In the genomic region with DNA sequence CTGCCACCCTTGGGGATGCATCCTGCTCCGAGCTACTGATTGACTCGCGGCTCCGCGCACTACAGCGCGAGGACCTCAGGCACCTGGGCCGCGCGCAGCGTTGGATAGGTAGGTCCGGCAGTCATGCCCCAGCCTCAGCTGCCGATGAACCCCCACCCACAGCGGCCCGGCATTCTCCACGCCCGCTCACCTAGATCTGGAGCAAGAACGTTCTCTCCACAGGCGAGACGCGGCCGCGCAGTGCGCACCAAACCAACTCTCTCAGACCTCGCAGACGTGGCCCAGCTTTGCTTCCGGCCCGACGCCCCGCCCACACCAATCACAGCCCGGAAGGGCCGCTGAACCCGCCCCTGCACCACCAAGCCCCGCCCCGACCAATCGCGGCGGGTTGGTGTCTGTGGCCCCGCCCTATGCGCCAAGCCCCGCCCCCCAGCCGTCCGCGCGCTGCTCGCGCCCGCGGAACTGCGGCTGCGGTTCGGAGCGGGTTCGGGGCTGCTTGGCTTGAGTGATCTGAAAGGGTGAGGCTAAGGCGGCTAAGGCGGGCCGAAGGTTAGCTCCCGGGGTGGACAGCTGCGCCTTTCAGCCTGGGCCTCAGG, we compare ENCODE assay signal across 8 mouse cellular contexts. TPM values are rescaled to one million over a fixed set of nuclear protein-coding genes. Genes with fewer than 3 reads are reported as not detected.
DNase-seq lines count a peak whose midpoint lies in the region; ATAC-seq and TF ChIP-seq lines count a peak whose summit lies in the region.

A gene (minus strand): TSS at position 303 of the 596 bp plus-strand sequence.
A gene (plus strand): TSS at position 452 of the 596 bp plus-strand sequence.

- WGBS in hindbrain, postnatal 0 days, result under 1% methylated on average over 58 of the region's 59 CpGs

- ATAC-seq in hindbrain, postnatal 0 days, result peak; percentile 98
- peak; percentile 90 for ATAC-seq in megakaryocyte, adult 5-6 weeks (ENCODE audit: poor library complexity, severe bottlenecking)

- peaks cover 3% of the 10 kb centered on the region; the same call in 1 of the 2 replicates for H3K36me3 ChIP-seq in hindbrain, postnatal 0 days (ENCODE audit: insufficient read depth, low read length)

- peak within 1 kb of the TSS; percentile 99 for H3K4me2 ChIP-seq in hindbrain, postnatal 0 days (ENCODE audit: low read depth, low read length)

- peak within 1 kb of the TSS; percentile 73 for H3K4me3 ChIP-seq in hindbrain, postnatal 0 days (ENCODE audit: low read length)
- peak within 1 kb of the TSS; percentile 96 for H3K4me3 ChIP-seq in left cerebral cortex, adult 2 months

- no peak for TF ChIP-seq CTCF in hindbrain, postnatal 0 days (IDR thresholded peaks at IDR 0.05; ENCODE audit: low read depth)
- TF ChIP-seq CTCF in left cerebral cortex, adult 2 months (IDR thresholded peaks at IDR 0.05), result no peak

- peak within 1 kb of the TSS; percentile 70 for H3K9ac ChIP-seq in hindbrain, postnatal 0 days (replicated peaks; ENCODE audit: low read length)

- peak within 1 kb of the TSS; percentile 73 for H3K27ac ChIP-seq in hindbrain, postnatal 0 days
- H3K27ac ChIP-seq in left cerebral cortex, adult 2 months, result peak within 1 kb of the TSS; percentile 85

- no peaks in the 10 kb centered on the region for H3K9me3 ChIP-seq in hindbrain, postnatal 0 days (ENCODE audit: low read length)

- H3K4me1 ChIP-seq in hindbrain, postnatal 0 days (ENCODE audit: insufficient read depth, low read length), result peaks cover 7% of the 10 kb centered on the region

- intact Hi-C loops in left cerebral cortex, adult 2 months (cut with DNase I), result loop anchor here (1.0 to 10.0 kb wide), 3 partner anchors 104 to 824 kb away; a partner anchor contains a TSS

- no peaks in the 10 kb centered on the region for H3K27me3 ChIP-seq in hindbrain, postnatal 0 days (ENCODE audit: insufficient read depth, low read length)

- peak; percentile 95 for DNase-seq in T-cell, adult 2 months (ENCODE audit: low spot score)
- DNase-seq in cerebellum, postnatal 36 days, result peak; percentile 95 to 97
- peak; percentile 95 for DNase-seq in gastrocnemius, adult 18-20 months (ENCODE audit: low spot score)
- peak; percentile 97 for DNase-seq in hindbrain, postnatal 0 days (ENCODE audit: low spot score)
- peak; percentile 95 to 97 for DNase-seq in left cerebral cortex, adult 2 months (ENCODE audit: extremely low spot score in 1 of 2, low spot score in 2 of 2)
- DNase-seq in right cerebral cortex, adult 2 months (ENCODE audit: low spot score in 2 of 2), result peak; percentile 93 to 94
- DNase-seq in urinary bladder, postnatal 14 days (ENCODE audit: low spot score), result peak; percentile 97

RNA-seq across cellular contexts. Expression of the first gene that starts in this region (rescaled TPM):
- total RNA-seq in gastrocnemius, adult 18-20 months (2021), result 1 to 10 TPM; 3.3 to 4.6 TPM
- 12.4 and 15.1 TPM in 2 replicates for total RNA-seq in hindbrain, postnatal 0 days (2014; rRNA removed)
- 28.9 and 30.0 TPM in 2 replicates for polyA plus RNA-seq in hindbrain, postnatal 0 days (2015; fragmentation: Nextera tagmentation; extraction: Ambion mirVana)
- total RNA-seq in left cerebral cortex, adult 2 months (2021), result 10 to 100 TPM; 16.5 to 17.7 TPM
- total RNA-seq in megakaryocyte, adult 5-6 weeks (2015), result 13.5 and 16.3 TPM in 2 replicates
- total RNA-seq in megakaryocyte, adult 5-6 weeks (2017), result 16.5 and 21.8 TPM in 2 replicates

RNA-seq across cellular contexts. Expression of the second gene that starts in this region (rescaled TPM):
- total RNA-seq in gastrocnemius, adult 18-20 months (2021), result under 1 TPM; 0.28 to 0.34 TPM
- 35.4 and 41.3 TPM in 2 replicates for total RNA-seq in hindbrain, postnatal 0 days (2014; rRNA removed)
- polyA plus RNA-seq in hindbrain, postnatal 0 days (2015; fragmentation: Nextera tagmentation; extraction: Ambion mirVana), result 79.2 and 82.4 TPM in 2 replicates
- total RNA-seq in left cerebral cortex, adult 2 months (2021), result 10 to 100 TPM; 24.0 to 25.5 TPM
- 19.3 and 23.2 TPM in 2 replicates for total RNA-seq in megakaryocyte, adult 5-6 weeks (2015)
- 15.7 and 21.9 TPM in 2 replicates for total RNA-seq in megakaryocyte, adult 5-6 weeks (2017)

Comparison
In these comparisons a context has a peak if more than half of its experiments do, and no peak if none do; other contexts are left out.
1. Peak in every context shown above with its lines: DNase-seq, ATAC-seq, H3K4me3 ChIP-seq and H3K27ac ChIP-seq.
2. RNA of the second gene that starts in this region (total RNA-seq): 35.4 to 41.3 TPM in hindbrain, postnatal 0 days, 24.0 to 25.5 TPM in left cerebral cortex, adult 2 months and 15.7 to 23.2 TPM in megakaryocyte, adult 5-6 weeks; 0.28 to 0.34 TPM in gastrocnemius, adult 18-20 months; every median in the first group is over 10 times any median in the second.